Mouse (Mus musculus): ENCODE data around the gene Itgb1bp2. TPM values are rescaled to one million over a fixed set of nuclear protein-coding genes. Genes with fewer than 3 reads are reported as not detected.

Gene Itgb1bp2
- total RNA-seq (2014; rRNA removed) (2.6 and 2.7 TPM in 2 replicates), polyA plus RNA-seq (2015; fragmentation: Nextera tagmentation; extraction: Ambion mirVana) (0.88 and 1.4 TPM in 2 replicates)

GRCm38 (mm10) chrX:101448886-101449475 is at the start of gene Itgb1bp2:
Gene Itgb1bp2 (plus strand): TSS chrX:101449088.
- no peak within 1 kb of the TSS for H3K9ac ChIP-seq (replicated peaks; ENCODE audit: low read length, poor library complexity, severe bottlenecking)
- H3K27ac ChIP-seq (ENCODE audit: low read depth, low read length) = no peak within 1 kb of the TSS
- ATAC-seq (ENCODE audit: low FRiP score) (no peak), DNase-seq (ENCODE audit: low spot score) (no peak)
- H3K9me3 ChIP-seq (ENCODE audit: low read length) = no peaks in the 10 kb centered on the region
- peaks cover 6% of the 10 kb centered on the region for H3K36me3 ChIP-seq (ENCODE audit: insufficient read depth, low read length)
- no peak within 1 kb of the TSS for H3K4me2 ChIP-seq (ENCODE audit: low read depth, low read length, poor library complexity, severe bottlenecking)
- no peak for TF ChIP-seq CTCF (IDR thresholded peaks at IDR 0.05)
- H3K27me3 ChIP-seq (ENCODE audit: insufficient read depth, low read length) = no peaks in the 10 kb centered on the region
- no peaks in the 10 kb centered on the region for H3K4me1 ChIP-seq (ENCODE audit: insufficient read depth, low read length)
- 73% methylated on average over 4 of the region's 4 CpGs for WGBS
- no peak within 1 kb of the TSS for H3K4me3 ChIP-seq (ENCODE audit: low read depth, low read length)

GRCm38 (mm10) chrX:101418946-101419724 is 29.8 kb upstream of the Itgb1bp2 start:
- 31% methylated on average over 31 of the region's 36 CpGs for WGBS

GRCm38 (mm10) chrX:101419725-101420699 is 28.9 kb upstream of the Itgb1bp2 start:
- ATAC-seq (ENCODE audit: low FRiP score) = peak; percentile 95
- Histone ChIP-seq H3K4me1 (ENCODE audit: insufficient read depth, low read length) (no peaks in the 10 kb centered on the region), H3K27ac (ENCODE audit: low read depth, low read length) (peak overlapping the region; percentile 86), H3K4me3 (ENCODE audit: low read depth, low read length) (peak overlapping the region; percentile 49), H3K27me3 (ENCODE audit: insufficient read depth, low read length) (no peaks in the 10 kb centered on the region), H3K36me3 (ENCODE audit: insufficient read depth, low read length) (0 out of 2 replicates have a peak, but pooled peaks cover 2% of the 10 kb centered on the region), H3K4me2 (ENCODE audit: low read depth, low read length, poor library complexity, severe bottlenecking) (peak overlapping the region; percentile 71), H3K9ac (replicated peaks; ENCODE audit: low read length, poor library complexity, severe bottlenecking) (peak overlapping the region; percentile 80), H3K9me3 (ENCODE audit: low read length) (no peaks in the 10 kb centered on the region)
- no peak for TF ChIP-seq CTCF (IDR thresholded peaks at IDR 0.05)
- peak; percentile 93 for DNase-seq (ENCODE audit: low spot score)
- 23% methylated on average over 51 of the region's 54 CpGs for WGBS

More at GRCm38 (mm10) chrX:101418946-101419724, 29.8 kb upstream of the Itgb1bp2 start:
- Histone ChIP-seq H3K36me3 (ENCODE audit: insufficient read depth, low read length) (0 out of 2 replicates have a peak, but pooled peaks cover 2% of the 10 kb centered on the region), H3K4me3 (ENCODE audit: low read depth, low read length) (peak overlapping the region; percentile 49), H3K9me3 (ENCODE audit: low read length) (no peaks in the 10 kb centered on the region), H3K27ac (ENCODE audit: low read depth, low read length) (peak overlapping the region; percentile 86), H3K4me2 (ENCODE audit: low read depth, low read length, poor library complexity, severe bottlenecking) (peak overlapping the region; percentile 71), H3K27me3 (ENCODE audit: insufficient read depth, low read length) (no peaks in the 10 kb centered on the region), H3K9ac (replicated peaks; ENCODE audit: low read length, poor library complexity, severe bottlenecking) (peak overlapping the region; percentile 80), H3K4me1 (ENCODE audit: insufficient read depth, low read length) (no peaks in the 10 kb centered on the region)
- DNase-seq (ENCODE audit: low spot score) = peak; percentile 63
- peak; percentile 12 for ATAC-seq (ENCODE audit: low FRiP score)
- TF ChIP-seq CTCF (IDR thresholded peaks at IDR 0.05) = peak; percentile 53

- peak; percentile 1; the same call in 1 of the 2 replicates for ATAC-seq (ENCODE audit: low FRiP score)
- H3K9ac ChIP-seq (replicated peaks; ENCODE audit: low read length, poor library complexity, severe bottlenecking) = peak within 1 kb of the TSS; percentile 80
- 26% methylated on average over 4 of the region's 4 CpGs for WGBS
- no peaks in the 10 kb centered on the region for H3K4me1 ChIP-seq (ENCODE audit: insufficient read depth, low read length)
- DNase-seq (ENCODE audit: low spot score) = peak; percentile 2
- H3K9me3 ChIP-seq (ENCODE audit: low read length) = no peaks in the 10 kb centered on the region
- peak within 1 kb of the TSS; percentile 49 for H3K4me3 ChIP-seq (ENCODE audit: low read depth, low read length)
- no peaks in the 10 kb centered on the region for H3K27me3 ChIP-seq (ENCODE audit: insufficient read depth, low read length)
- H3K4me2 ChIP-seq (ENCODE audit: low read depth, low read length, poor library complexity, severe bottlenecking) = peak within 1 kb of the TSS; percentile 71
- 0 out of 2 replicates have a peak, but pooled peaks cover 2% of the 10 kb centered on the region for H3K36me3 ChIP-seq (ENCODE audit: insufficient read depth, low read length)
- no peak for TF ChIP-seq CTCF (IDR thresholded peaks at IDR 0.05)
- H3K27ac ChIP-seq (ENCODE audit: low read depth, low read length) = peak within 1 kb of the TSS; percentile 86
Measured at GRCm38 (mm10) chrX:101420700-101421095, 28.2 kb upstream of the Itgb1bp2 start, which contains the start of gene Zmym3. Gene Zmym3 (minus strand): TSS chrX:101420849.

GRCm38 (mm10) chrX:101423462-101423861 is 25.4 kb upstream of the Itgb1bp2 start:
- WGBS = 72% methylated on average over 2 of the region's 2 CpGs
- DNase-seq (ENCODE audit: low spot score) = no peak
- Histone ChIP-seq H3K36me3 (ENCODE audit: insufficient read depth, low read length) (no peaks in the 10 kb centered on the region), H3K9me3 (ENCODE audit: low read length) (no peaks in the 10 kb centered on the region), H3K27ac (ENCODE audit: low read depth, low read length) (no peak overlapping the region), H3K4me2 (ENCODE audit: low read depth, low read length, poor library complexity, severe bottlenecking) (no peak overlapping the region), H3K9ac (replicated peaks; ENCODE audit: low read length, poor library complexity, severe bottlenecking) (no peak overlapping the region), H3K4me3 (ENCODE audit: low read depth, low read length) (no peak overlapping the region), H3K4me1 (ENCODE audit: insufficient read depth, low read length) (no peaks in the 10 kb centered on the region), H3K27me3 (ENCODE audit: insufficient read depth, low read length) (no peaks in the 10 kb centered on the region)
- ATAC-seq (ENCODE audit: low FRiP score) = no peak
- no peak for TF ChIP-seq CTCF (IDR thresholded peaks at IDR 0.05)
